Mouse (Mus musculus) megakaryocyte, embryonic 14.5 days (primary cell): ENCODE results near the gene Nktr.

Experiments
- FLI1 ChIP-seq: IDR thresholded peaks from 2 replicates; pipeline ENCODE4 v1.6.1; 2012; ENCODE audit warnings: low read length, inconsistent platforms, mixed read lengths
- GATA1 ChIP-seq: IDR thresholded peaks from 3 replicates; pipeline ENCODE4 v1.6.1; 2012; ENCODE audit warnings: mixed read lengths, low read length, inconsistent platforms, borderline replicate concordance

DNA sequence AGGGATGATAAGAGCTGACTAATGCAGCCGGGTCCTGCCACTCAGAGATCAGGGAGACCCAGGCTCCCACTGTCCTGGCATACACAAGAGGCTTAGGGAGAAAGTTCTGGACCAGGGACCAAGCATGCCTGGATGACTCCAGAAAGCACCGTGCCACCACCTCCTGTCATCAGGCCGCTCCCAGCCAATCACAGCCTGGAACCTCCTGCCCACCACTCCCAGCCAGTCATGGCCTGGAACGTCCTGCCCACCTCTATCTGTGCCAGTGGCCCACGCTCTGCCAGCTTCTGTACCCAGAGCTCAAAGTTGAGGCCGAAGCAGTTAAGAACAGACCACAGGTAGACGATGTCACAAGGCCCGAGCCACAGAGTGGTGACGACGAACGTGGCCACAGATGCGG, 65.8 kb downstream of the Nktr start:
- TF ChIP-seq GATA1 (no peak), FLI1 (no peak)
